Mouse (Mus musculus) spleen, adult 12 weeks (tissue): ENCODE results near the gene Ephb2.

Source experiments
- DNase-seq: peaks from one replicate; pipeline ENCODE4 v3.0.0; 2022; ENCODE audit warnings: low spot score

The Ephb2 gene

DNA sequence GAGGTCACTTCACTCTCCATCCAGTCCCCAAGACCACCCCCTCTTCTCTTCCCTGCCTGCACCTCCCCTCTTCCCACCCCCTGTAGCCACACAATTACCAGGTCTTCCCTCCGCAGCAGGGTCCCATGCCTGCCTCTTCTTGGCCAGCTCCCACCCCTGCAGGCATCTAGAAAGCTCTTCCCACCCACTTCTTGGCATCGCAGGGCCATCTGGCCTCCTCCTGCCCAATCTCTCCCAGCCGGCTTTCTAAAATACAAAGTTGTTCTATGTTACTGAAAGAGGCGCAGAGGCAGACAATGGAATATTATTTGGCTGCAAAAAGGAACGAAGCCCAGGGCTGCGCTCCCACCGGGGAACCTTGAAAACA lies 136.7 kb downstream of the Ephb2 start:
- DNase-seq: no peak

DNA sequence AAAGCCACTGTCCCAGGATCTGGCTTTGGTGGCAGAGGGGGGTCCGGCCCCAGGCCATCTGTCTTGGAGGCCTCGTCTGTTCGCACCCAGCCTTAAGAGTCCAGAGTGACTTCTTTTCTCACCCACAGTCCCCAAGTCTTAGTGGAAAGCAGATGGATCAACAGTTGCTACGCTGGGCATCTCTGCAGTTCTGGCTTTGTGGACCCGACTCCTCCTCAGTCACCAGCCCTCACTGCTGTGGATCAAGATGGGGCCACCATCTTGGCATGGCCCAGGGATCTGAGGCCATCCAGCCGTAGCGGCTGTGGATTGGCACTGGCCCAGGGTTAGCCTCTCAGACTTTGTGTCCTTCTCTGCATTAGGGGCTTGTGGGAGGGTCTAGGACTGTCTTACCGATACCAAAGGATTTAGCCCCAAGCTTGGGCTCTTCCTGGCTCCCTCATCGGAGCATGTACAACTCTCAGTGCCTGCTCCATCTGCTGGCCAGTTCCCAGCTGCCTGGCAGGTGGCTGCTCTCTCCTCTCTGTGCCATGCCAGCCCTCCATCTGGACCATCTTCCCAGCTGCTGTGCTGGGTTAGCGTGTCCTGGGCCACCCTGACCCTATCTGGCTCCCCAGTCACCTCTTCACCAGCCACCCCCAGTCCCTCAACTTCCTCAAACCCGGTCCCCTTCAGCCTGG lies 137.2 kb downstream of the Ephb2 start:
- no peak for DNase-seq

DNA sequence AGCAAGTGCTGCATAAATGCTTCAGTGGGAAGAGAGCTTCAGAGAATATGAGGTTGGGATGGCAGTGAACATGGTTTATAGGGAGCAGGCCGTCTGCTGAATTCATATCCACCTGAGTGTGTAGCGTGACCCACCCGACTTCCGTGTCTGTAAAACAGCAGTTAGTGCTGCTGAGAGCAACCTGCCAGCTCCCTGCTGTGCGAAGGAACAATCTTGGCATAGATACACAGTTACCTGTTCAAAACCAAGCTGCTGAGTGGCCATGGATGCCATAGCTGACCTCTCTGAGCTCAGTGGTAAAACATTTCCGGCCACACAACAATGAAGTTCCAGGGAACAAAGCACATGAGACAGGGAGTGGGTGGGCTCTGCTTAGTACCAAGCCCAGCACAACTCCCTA lies 138.5 kb downstream of the Ephb2 start:
- DNase-seq: no peak

DNA sequence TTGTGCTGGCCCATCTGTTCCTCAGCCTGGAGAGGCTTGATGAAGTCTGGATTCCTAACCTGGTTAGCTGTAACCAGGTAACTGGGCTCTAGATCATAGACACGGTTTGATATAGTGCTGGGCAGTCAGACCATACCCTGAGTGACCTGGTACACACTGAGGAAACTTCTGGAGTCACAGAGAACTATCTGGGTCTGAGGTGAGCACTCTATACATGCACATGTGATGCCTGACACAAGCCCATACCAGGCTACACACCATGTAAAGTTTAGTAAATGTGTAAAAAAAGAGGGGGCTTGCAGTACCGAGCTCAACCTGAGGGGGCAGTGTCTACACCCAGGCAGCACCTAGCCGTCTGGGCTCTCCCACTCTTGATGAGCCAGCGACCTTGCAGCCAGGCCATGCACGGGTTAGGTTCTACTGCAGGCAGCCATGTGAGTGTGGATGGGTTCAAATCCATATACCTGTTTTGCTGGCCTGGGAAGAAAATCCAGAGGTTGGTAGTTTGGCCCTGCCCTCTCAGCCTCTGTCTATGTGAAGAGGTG lies 139.3 kb downstream of the Ephb2 start:
- DNase-seq: peak; percentile 42

DNA sequence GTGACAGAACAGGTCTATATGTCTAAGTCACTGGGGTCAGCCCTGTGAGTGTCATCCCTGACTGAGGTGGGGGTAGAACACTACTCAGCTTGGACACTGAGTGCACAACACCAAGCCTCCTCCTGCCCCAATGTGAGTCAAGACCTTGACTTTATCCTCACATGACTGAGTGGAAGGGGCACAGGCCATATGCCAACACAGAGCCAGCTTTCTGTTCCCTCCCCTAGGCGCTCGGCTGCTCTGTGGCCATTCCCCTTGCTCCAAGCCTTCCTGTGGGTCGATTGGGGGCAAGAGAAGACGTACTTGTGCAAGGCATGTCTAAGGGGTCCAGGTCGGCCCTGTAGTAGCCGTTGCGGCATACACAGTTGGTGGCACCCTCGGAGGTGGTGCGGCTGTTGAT lies 140.1 kb downstream of the Ephb2 start:
- DNase-seq: no peak

DNA sequence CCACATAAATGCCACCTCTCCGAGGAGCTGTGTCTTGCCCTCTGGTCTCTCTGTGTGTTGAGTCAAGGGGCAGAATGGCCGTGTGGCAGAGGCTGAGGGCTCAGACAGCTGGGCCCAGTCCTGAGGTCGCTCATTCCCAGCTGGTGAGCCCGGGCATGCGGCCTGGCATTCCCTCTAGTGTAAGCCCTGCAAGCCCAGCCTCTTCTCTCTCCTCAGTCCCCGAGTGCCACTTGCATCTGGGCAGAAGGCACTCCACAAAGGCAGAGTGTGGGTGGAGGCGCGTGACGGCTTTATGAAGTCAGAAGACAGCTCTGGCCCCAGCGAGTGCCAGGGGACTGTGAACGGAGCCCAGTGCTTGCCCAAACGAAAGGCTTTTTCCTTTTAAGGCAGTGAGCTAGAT lies 145.8 kb downstream of the Ephb2 start:
- no peak for DNase-seq

DNA sequence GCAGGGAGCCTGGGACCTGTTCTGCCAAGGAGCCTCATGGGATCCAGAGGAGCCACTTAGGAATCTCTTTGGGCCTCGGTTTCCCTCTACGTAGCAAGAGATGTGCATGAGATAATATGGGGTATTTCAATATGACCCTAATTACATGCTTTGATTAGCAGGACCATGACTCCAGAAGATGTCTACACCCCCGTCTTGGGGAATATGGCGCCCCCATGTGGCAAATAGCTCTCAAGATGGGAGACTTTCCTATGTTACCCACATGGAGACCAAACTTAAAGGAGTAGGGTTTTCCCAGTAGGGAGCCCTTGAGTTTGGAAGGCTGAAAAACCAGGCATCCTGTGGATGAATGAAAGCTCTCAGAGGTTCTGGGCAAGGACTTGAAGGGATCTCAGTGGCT lies 147.7 kb downstream of the Ephb2 start:
- no peak for DNase-seq

DNA sequence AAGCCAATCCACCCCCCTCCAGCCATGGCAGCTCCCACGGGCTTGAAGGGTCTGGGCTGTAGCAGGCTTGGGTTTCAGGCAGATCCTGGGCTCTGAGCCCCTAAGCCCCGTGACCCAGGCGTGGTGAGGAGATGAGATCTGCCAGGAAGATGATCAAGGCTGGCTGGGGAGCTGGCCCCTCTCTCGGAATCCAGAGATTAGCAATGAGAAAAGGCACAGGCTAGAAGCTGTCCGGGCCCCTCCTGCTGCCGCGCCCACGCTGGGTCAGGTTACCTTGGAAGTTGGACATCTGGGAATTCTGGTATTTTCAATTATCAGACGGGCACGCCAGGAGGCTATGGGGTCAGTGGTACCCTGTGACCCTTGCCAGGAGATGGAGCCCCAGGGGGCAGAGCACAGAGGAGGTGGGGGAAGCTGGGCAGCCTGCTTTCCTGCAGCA lies 150.3 kb downstream of the Ephb2 start:
- DNase-seq: no peak

DNA sequence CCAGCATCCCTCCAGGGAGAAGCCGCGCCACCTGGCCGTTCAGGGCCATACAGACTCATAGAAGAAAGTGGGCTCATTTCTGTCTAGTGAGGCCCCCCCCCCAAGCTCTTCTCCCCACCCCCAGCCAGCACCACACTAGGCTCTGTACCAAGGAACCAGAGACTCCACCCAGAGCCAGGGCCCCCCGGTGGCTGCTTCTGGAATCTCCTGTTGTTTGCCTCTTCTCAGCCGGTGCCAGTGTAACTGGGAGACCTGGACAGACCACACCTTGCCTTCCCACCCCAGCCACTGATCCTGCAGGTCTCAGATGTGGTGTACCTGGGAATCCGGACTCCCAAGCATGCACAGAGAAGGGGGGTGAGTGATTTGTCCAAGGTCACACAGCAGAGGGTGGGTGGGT lies 151.3 kb downstream of the Ephb2 start:
- no peak for DNase-seq

DNA sequence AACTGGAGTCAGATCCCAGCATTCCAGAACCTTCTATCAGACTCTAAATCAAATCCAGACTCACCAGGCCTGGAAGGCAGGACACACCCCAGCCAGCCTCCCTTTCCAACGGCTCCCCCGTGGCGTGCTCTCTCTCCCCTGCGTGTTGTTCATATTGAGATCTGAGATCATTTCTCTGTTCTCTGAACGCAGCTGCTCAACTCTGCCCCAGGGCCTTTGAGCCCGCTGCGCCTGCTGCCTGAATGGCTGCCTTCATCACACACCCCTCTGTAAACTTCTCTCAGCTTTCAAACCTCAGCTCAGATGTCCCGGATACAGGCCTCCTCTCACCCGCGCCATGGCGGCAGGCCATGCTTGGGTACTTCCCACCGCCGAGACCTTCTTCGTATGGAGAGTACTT lies 155.1 kb downstream of the Ephb2 start:
- DNase-seq: no peak

DNA sequence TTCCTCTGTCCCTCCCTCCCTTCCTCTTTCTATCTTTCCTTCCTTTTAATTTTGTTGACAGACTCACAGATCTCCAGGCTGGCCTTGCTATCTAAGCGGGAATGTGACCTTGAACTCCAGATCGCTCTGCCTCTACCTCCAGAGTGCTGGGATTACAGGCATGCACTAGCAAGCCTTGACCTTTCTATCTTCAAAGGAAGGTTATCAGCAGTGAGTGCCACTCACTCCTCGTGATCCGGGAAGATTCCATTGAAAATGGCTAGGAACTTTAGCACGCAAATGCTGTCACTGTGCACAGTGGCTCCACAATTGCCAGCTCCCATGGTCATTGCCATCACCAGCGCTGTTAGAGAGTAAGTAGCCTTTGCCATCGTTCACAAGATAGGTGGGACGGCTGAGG lies 156.6 kb downstream of the Ephb2 start:
- no peak for DNase-seq

DNA sequence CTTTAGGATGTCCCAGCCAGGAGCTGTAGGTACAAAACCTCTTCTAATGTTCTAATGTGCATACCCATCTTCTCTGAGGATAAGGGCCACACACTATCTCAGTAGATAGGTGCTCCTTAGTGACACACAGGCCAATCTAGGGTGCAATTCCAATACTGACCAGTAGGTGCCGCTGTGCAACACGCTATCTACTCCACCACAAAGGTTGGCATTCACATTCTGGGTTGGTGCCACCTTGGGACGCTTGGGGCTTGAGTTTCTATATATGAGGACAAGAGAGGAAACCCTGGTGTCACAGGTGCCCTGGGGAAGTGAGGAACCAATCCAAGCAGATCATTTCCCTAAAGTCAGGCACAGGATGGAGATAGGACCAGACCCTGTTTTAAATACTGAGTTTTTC lies 157.3 kb downstream of the Ephb2 start:
- peak; percentile 55 for DNase-seq

DNA sequence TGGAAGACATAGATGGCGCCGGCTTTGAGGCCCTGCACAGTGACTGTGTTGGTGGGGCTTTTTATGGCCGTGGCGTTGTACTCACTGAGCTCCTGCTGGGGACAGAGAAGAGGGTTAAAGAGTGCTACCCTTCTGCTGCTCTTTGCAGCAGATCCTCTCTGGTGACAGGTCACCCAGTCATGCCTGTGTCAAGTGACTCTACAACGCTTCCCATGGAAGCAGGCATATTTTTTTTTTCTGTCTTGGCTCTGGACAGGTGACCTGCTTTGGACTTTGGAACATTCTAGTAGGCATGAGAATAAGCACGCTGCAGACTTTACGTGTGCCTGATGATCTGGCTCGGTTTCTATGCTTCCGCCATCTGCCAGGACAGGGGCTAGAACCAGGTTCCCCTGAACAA lies 160.3 kb downstream of the Ephb2 start:
- DNase-seq: no peak

DNA sequence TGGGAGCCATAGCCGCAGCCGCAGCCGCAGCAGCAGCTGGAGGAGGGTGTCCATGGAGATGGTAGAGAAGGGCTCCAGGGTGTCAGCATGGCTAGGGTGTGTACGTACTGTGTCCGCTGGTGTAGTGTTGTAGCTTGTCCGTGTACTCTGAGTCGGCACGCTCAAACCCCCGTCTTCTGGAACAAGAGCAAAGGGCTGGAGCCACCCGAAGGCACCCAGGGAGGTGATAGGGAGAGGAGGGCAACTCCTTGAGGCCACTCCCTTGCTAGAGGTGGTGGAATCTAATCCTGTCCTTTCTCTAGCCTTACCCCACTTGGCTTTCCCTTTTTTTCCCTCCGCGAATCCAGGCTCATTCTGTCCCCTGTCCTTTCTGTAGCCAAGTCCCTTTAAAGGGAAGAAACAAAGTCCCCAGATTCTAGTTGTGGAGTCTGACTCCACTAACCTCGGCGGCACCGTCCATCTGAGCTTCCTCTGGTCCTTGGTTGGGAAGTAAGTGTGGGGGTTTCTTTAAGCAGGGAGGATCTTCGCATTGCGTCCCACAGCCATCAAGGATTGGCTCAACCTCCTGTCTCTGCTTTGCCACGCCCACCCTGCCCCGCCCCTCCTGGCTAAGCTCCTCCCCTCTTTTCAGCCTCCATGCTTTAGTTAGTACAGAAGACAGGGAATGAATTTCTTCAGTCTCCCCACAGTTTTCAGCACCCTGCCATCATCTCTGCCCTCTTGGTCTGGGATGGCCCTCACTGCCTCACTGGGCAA lies 163.3 kb downstream of the Ephb2 start:
- no peak for DNase-seq

DNA sequence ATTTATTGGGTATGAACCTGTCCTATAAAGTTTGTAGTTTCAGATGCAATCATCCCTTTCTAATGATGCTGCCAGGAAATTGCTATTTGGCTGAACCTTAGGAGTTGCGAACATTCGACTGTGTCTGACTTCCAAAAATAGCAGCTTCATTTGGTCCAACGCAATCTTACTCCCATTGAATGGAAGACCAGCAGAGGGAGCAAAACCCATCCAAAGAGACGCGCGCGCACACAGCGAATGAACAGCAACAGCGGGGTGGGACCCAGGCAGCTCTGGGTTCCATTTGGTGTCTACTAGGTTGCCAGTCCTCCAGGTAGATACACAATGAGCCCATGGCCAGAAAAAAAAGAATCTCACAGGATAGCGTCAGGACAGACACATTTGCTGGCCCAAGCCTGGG lies 168.0 kb downstream of the Ephb2 start:
- DNase-seq: no peak

DNA sequence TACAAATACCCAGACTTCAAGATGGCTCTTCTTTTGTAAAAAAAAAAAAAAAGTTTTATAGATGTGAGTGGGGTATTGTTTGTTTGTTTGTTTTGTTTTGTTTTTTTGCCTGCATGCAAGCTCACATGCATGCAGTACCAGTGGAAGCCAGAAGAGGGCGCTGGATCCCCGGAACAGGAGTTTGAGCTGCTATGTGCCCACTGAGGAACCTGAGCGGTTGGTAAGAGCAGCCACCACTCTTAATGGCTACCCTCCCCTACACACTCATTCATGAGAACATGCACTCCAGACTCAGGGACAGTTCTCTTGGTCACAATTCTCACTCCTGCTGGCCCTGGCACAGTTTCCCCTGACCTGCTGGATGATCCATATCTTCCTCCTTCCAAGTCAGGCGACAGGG lies 169.8 kb downstream of the Ephb2 start:
- DNase-seq: no peak

DNA sequence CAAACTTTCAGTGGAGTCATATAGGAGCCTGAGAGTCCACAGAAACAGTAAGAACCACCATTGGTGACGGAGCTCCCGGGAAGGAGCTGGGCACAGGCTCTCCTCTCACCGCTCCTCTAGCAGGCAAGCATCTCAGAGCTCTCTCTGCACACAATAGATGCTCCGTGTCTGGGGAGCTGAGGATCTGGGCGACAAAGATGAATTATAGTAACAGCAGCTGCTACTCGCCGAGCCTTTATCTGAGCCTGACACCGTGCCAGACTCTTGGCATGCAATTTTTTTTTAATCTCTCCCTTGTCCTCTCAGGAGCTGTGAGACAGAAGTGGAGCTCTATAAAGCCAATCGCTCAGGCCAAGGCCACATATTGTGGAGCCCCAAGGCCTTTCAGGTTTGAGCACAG lies 170.7 kb downstream of the Ephb2 start:
- DNase-seq: no peak

DNA sequence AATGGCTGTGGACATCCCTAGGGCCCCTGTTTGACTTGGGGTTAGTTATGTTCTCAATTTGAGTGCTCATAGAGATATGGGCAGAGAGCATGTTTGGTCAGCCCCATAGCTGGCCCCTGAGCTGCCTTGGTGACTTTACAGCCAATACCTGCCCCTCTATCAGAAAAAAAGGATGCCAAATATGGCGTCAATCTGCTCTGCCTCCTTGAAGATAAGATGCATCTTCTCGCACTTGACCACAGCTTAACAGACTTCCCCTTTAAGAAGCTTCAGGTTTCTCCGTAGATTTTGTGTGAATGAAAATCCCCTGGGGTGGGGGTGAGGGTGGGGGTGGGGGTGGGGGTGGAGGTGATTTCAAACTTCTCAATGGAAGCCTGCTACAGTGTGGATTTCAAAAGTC lies 177.9 kb downstream of the Ephb2 start:
- DNase-seq: no peak

DNA sequence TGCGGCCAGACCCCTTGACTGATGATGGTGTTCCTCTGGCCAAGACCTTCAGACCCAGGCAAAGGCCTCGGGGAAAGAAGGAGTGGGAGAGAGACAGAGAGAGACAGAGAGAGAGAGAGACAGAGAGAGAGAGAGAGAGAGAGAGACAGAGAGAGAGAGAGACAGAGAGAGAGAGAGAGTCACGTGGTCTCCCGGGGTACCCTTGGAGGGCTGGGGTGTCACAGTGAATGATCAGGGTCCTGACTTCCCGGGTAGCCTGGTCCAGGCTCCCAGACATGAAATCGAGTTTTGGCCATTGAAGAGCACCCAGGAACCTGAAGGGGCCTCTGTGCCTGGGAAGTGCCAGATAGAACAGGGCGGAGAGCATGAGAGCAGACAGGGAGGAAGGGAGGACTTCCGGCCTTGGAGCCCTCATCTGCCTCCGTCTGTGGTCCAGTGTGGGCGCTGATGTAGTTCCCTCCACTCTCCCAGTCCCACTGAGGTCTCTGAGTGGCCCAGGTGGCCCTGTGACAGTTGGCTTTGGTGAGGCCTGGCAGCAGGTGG lies 182.0 kb downstream of the Ephb2 start:
- no peak for DNase-seq

DNA sequence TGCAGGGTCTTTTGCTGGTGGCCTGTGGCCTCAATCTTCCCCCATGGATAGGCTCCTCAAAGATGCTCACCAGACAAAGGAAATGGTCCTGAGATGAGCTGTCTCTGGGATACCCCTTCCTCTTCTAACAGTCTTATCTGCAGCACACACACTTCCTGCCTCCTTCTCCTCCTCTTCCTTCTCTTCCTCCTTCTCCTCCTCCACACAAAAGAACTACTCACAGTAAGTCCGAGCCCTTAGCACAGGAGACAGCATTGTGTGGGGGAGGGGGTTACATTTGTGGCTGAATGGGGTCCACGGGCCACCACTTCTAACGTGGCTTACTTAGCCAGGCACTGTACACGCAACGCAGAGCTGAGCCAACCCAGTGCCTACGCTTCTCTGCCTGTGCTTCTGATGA lies 182.8 kb downstream of the Ephb2 start:
- DNase-seq: no peak

DNA sequence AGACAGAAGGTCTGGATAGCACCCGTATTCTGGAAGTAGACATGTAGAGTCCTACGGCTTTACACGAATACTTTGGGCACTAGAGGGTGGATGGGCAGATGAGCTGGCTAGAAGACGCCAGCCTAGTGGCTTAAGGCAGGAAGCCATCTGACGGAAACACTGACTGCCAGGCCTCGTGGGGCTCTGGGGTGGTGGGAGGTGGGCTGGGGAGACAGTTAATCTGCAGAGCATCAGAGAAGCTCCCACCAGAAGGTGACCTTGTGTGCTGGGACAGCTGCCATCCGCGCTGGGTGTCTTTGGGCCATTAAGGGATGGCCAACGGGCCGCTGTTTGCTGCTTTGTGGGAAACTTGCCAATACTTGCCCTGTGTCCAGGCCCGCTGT lies 183.3 kb downstream of the Ephb2 start:
- no peak for DNase-seq

DNA sequence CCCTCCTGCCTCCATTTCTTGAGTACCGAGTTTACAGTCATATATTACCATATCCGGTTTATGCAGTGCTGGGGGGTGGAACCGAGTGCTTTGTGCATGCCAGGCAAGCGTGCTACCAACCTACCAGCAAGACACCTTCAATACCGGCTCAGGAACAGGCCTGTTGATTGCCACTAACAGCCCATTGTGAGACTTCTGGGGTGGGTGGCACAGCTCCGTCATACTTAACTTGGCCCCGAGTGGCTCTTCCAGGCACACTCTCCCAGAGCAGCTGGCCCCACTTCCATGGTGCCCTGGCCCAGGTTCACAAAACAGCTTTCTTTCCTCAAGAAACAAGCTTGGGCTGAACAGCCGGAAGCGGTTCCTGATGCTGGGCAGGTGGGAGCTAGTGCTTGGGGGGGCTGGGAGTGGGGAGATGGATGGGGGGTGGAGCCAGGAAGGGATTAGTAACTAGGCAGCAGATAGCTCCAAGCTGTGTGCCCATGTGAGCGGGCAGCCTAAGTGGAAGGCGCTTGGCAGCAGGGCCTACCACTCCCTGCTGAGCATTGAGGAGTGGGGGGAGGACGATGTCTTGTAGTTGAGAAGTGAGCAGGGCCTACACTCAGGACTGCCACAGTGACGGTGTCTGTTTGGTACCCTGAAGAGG lies 183.8 kb downstream of the Ephb2 start:
- no peak for DNase-seq

DNA sequence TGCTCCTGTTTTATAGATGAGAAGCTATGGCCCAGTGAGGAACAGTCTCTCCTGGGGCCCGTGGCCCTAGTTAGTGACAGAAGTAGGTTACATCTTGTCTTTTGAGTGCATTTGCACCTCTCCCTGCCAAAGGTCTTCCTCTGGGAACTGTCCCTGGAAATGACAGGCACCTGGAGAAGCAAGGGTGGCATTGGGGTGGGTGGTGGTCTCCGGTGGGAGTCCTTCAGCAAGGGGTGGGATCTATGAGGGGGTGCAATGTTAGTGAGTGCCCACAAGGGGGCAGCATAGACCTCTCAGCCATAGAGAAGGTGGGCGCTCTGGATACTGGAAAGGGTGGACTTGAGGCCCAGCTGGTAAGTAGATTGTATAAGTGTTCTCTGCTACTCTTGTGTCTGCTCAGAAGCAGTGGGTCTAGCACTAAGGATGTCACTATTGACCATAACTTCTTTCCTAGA lies 184.4 kb downstream of the Ephb2 start:
- no peak for DNase-seq
